Mouse (Mus musculus): Measurements from ENCODE around the gene Tial1. TPM values are rescaled to one million over a fixed set of nuclear protein-coding genes. Genes with fewer than 3 reads are reported as not detected.

Gene Tial1
- 42.7 and 54.3 TPM in 2 replicates for total RNA-seq (2012; rRNA removed)
- polyA plus RNA-seq (2012; ENCODE audit: insufficient read depth in 1 of 2, insufficient read length in 2 of 2, low read depth in 1 of 2, low replicate concordance in 2 of 2, missing spikeins in 1 of 2): 100 to 1,000 TPM in 1 of 2 experiments, not detected in 1; 126 TPM

- peak within 1 kb of the TSS; percentile 89 for H3K27ac ChIP-seq (ENCODE audit: control insufficient read depth, low read depth, low read length)
- peaks cover 2 to 23% of the 10 kb centered on the region in 2 experiments; a peak in 3 of 4 replicates for H3K36me3 ChIP-seq (ENCODE audit: control insufficient read depth in 1 of 2, insufficient read depth in 2 of 2, low read length in 2 of 2)
- TF ChIP-seq CTCF (IDR thresholded peaks at IDR 0.05 in 2 of 3, conservative IDR thresholded peaks at IDR 0.05 in 1 of 3; ENCODE audit: control insufficient read depth in 1 of 3, insufficient read depth in 1 of 3, low read depth in 2 of 3, low read length in 3 of 3, poor library complexity in 1 of 3, severe bottlenecking in 1 of 3): no peak
- TF ChIP-seq UBTF (IDR thresholded peaks at IDR 0.05; ENCODE audit: borderline replicate concordance, insufficient read depth, low read depth, low read length): peak; percentile 79; the same call in 1 of the 2 replicates
- peak; percentile 54; the same call in 1 of the 2 replicates for TF ChIP-seq BHLHE40 (IDR thresholded peaks at IDR 0.05; ENCODE audit: borderline replicate concordance, low read depth, low read length)
- TF ChIP-seq MEF2A (IDR thresholded peaks at IDR 0.05; ENCODE audit: extremely low read depth, insufficient replicate concordance, low read depth, low read length, poor library complexity, severe bottlenecking): no peak
- peak; percentile 79 for TF ChIP-seq TBP (IDR thresholded peaks at IDR 0.05; ENCODE audit: low read depth, low read length)
- peak; percentile 96 for TF ChIP-seq NELFE (IDR thresholded peaks at IDR 0.05; ENCODE audit: low read depth, low read length)
- TF ChIP-seq MAZ (IDR thresholded peaks at IDR 0.05; ENCODE audit: low read depth, low read length): 0 out of 2 replicates have a peak, but pooled peaks have one; percentile 28
- no peak for TF ChIP-seq USF2 (IDR thresholded peaks at IDR 0.05; ENCODE audit: borderline replicate concordance in 1 of 2, insufficient read depth in 1 of 2, low read depth in 1 of 2, low read length in 2 of 2)
- peak; percentile 94 for TF ChIP-seq ZMIZ1 (IDR thresholded peaks at IDR 0.05; ENCODE audit: low read depth, low read length)
- TF ChIP-seq MXI1 (IDR thresholded peaks at IDR 0.05; ENCODE audit: low read depth, low read length): peak; percentile 99
- peak; percentile 84 to 94 for TF ChIP-seq POLR2A (IDR thresholded peaks at IDR 0.05; ENCODE audit: control insufficient read depth in 1 of 2, insufficient read depth in 1 of 2, low read depth in 1 of 2, low read length in 2 of 2, poor library complexity in 1 of 2)
- TF ChIP-seq POLR2AphosphoS5 (IDR thresholded peaks at IDR 0.05; ENCODE audit: borderline replicate concordance, low read depth, low read length): 0 out of 2 replicates have a peak, but pooled peaks have one; percentile 50
- TF ChIP-seq KAT2A (conservative IDR thresholded peaks at IDR 0.05; ENCODE audit: low read depth, low read length): peak; percentile 96
- TF ChIP-seq POLR2AphosphoS2 (IDR thresholded peaks at IDR 0.05; ENCODE audit: low read length): peak; percentile 97
- TF ChIP-seq CHD1 (IDR thresholded peaks at IDR 0.05; ENCODE audit: low read depth, low read length): no peak
- TF ChIP-seq EP300 (IDR thresholded peaks at IDR 0.05; ENCODE audit: low read depth in 1 of 2, low read length in 2 of 2): peak in 1 of 2 experiments; percentile 16; a peak in 1 of 4 replicates
- peak; percentile 64 for TF ChIP-seq CHD2 (IDR thresholded peaks at IDR 0.05; ENCODE audit: low read length)
- no peak for TF ChIP-seq ZNF384 (IDR thresholded peaks at IDR 0.05; ENCODE audit: low read depth, low read length)
- peak; percentile 84 for TF ChIP-seq NRF1 (IDR thresholded peaks at IDR 0.05; ENCODE audit: insufficient read depth, low read depth, low read length, poor library complexity, severe bottlenecking)
- TF ChIP-seq ELF1 (IDR thresholded peaks at IDR 0.05; ENCODE audit: low read depth, low read length): 0 out of 2 replicates have a peak, but pooled peaks have one; percentile 62
- TF ChIP-seq E2F4 (IDR thresholded peaks at IDR 0.05; ENCODE audit: borderline replicate concordance, low read depth, low read length): peak; percentile 97
- TF ChIP-seq USF1 (IDR thresholded peaks at IDR 0.05; ENCODE audit: low read depth, low read length): peak; percentile 61
- no peak for TF ChIP-seq RAD21 (IDR thresholded peaks at IDR 0.05; ENCODE audit: low read depth, low read length)
- TF ChIP-seq MYB (IDR thresholded peaks at IDR 0.05; ENCODE audit: low read depth, low read length): 0 out of 2 replicates have a peak, but pooled peaks have one; percentile 26
- peak; percentile 94 for TF ChIP-seq SIN3A (IDR thresholded peaks at IDR 0.05; ENCODE audit: low read length)
- TF ChIP-seq RCOR1 (IDR thresholded peaks at IDR 0.05; ENCODE audit: low read depth, low read length): peak; percentile 5; the same call in 1 of the 2 replicates
- peak; percentile 99 for TF ChIP-seq MYC (IDR thresholded peaks at IDR 0.05; ENCODE audit: low read depth, low read length)
- peak; percentile 99 for TF ChIP-seq MAX (IDR thresholded peaks at IDR 0.05; ENCODE audit: low read length)
- peak; percentile 96 for TF ChIP-seq HCFC1 (IDR thresholded peaks at IDR 0.05; ENCODE audit: low read depth, low read length)
- peak; percentile 40; the same call in 1 of the 2 replicates for TF ChIP-seq ETS1 (IDR thresholded peaks at IDR 0.05; ENCODE audit: low read depth, low read length)
- peak; percentile 54 for TF ChIP-seq TCF12 (IDR thresholded peaks at IDR 0.05; ENCODE audit: low read depth, low read length)
- no peak for TF ChIP-seq GATA1 (IDR thresholded peaks at IDR 0.05; ENCODE audit: low read depth, low read length)
- peaks cover 11 to 13% of the 10 kb centered on the region in 2 experiments for H3K4me1 ChIP-seq (ENCODE audit: control insufficient read depth in 1 of 2, insufficient read depth in 2 of 2, low read length in 2 of 2)
- H3K4me3 ChIP-seq (ENCODE audit: control insufficient read depth in 1 of 2, insufficient read depth in 1 of 2, low read depth in 2 of 2, low read length in 2 of 2): peak within 1 kb of the TSS; percentile 53 to 90
- peak within 1 kb of the TSS; percentile 97 for H3K9ac ChIP-seq (ENCODE audit: control insufficient read depth, low read depth, low read length, poor library complexity, severe bottlenecking)
- H3K9me3 ChIP-seq (replicated peaks; ENCODE audit: insufficient read depth, low read length): no peaks in the 10 kb centered on the region
- peaks cover 35% of the 10 kb centered on the region for H3K79me2 ChIP-seq (ENCODE audit: control insufficient read depth, insufficient read depth, low read length, poor library complexity)
- peak; percentile 99 for DNase-seq (ENCODE audit: low read depth, low spot score)
- peaks cover 0 to 3% of the 10 kb centered on the region in 2 experiments; a peak in 2 of 4 replicates for H3K27me3 ChIP-seq (ENCODE audit: control insufficient read depth in 1 of 2, insufficient read depth in 2 of 2, low read length in 2 of 2)
Measured at GRCm38 (mm10) chr7:128461285-128462215, at the start of gene Tial1. Gene Tial1 (minus strand): TSS chr7:128461717.
